Mouse (Mus musculus) forebrain, embryonic 11.5 days (tissue): Measurements from ENCODE around the gene Dnajc30. TPM values are rescaled to one million over a fixed set of nuclear protein-coding genes. Genes with fewer than 3 reads are reported as not detected.

Experiments
- ATAC-seq: fragments of 200-750 bp; cut with Nextera tagmentation; replicated peaks from 2 replicates; pipeline ENCODE4 v1.8.0; 2017; ENCODE audit warnings: moderate TSS enrichment; ENCODE audit not compliant: low FRiP score
- DNase-seq: peaks from one replicate; pipeline ENCODE4 v3.0.0-alpha.2; 2017; ENCODE audit warnings: low spot score
- H3K27ac ChIP-seq: fragments of 300-500 bp; sonication (generic); 2 replicates; pipeline ENCODE4 v1.5.1; 2014; ENCODE audit warnings: low read depth, low read length
- H3K27me3 ChIP-seq: fragments of 300-500 bp; sonication (generic); 2 replicates; pipeline ENCODE4 v1.6.1; 2014; ENCODE audit warnings: mild to moderate bottlenecking, low read length, mixed read lengths; ENCODE audit not compliant: control insufficient read depth, insufficient read depth
- H3K36me3 ChIP-seq: fragments of 300-500 bp; sonication (generic); 2 replicates; pipeline ENCODE4 v1.6.1; 2014; ENCODE audit warnings: mild to moderate bottlenecking, low read length, moderate library complexity, mixed read lengths; ENCODE audit not compliant: control insufficient read depth, insufficient read depth
- H3K4me1 ChIP-seq: fragments of 300-500 bp; sonication (generic); replicated peaks from 2 replicates; pipeline ENCODE4 v1.6.1; 2014; ENCODE audit warnings: low read length, mixed read lengths; ENCODE audit not compliant: control insufficient read depth, insufficient read depth
- H3K4me2 ChIP-seq: fragments of 300-500 bp; sonication (generic); 2 replicates; pipeline ENCODE4 v1.6.1; 2014; ENCODE audit warnings: low read depth, mild to moderate bottlenecking, low read length, moderate library complexity, mixed read lengths; ENCODE audit not compliant: severe bottlenecking
- H3K4me3 ChIP-seq: fragments of 300-500 bp; sonication (generic); 2 replicates; pipeline ENCODE4 v1.5.1; 2014; ENCODE audit warnings: low read depth, low read length
- H3K9ac ChIP-seq: fragments of 300-500 bp; sonication (generic); 2 replicates; pipeline ENCODE4 v1.6.1; 2014; ENCODE audit warnings: low read length
- H3K9me3 ChIP-seq: fragments of 300-500 bp; sonication (generic); 2 replicates; pipeline ENCODE4 v1.6.1; 2016; ENCODE audit warnings: low read length, mixed read lengths; ENCODE audit not compliant: control insufficient read depth
- WGBS: fragments of 180-500 bp; shearing (Covaris S2); extraction: QIAGEN DNeasy Blood & Tissue Kit; methylation state at CpG from one replicate; pipeline ENCODE4 v1.1.7; 2014; 5-methylcytosine and 5-hydroxymethylcytosine counted together
- polyA plus RNA-seq: library from polyadenylated mRNA; unstranded; fragments of >200 nt; fragmentation: Nextera tagmentation; extraction: Ambion mirVana; gene quantifications from 2 replicates; pipeline ENCODE4 v1.2.1, GENCODE M21; 2014

The Dnajc30 gene
- polyA plus RNA-seq, 1 experiment from 2014 or later = 26.2 TPM

DNA sequence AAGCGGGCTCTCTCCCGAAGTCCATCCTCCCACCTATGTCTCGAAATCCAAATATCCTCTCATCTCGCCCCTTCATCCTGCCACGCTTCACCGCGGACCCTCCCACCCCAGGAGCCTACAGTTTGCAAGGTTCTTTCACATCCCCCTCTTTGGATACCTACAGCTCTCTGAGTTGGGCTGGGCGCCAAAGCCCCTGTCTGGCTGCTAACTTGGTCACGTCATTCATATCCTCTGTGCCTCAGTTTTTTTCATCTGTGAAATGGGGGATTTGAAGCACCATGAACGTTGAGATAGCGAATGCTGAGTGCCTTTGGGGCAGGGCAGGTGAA is 14.4 kb downstream of the Dnajc30 start:
- Histone ChIP-seq H3K27ac (no peak overlapping the region), H3K9me3 (no peaks in the 10 kb centered on the region), H3K4me2 (peak overlapping the region; percentile 77), H3K9ac (peak overlapping the region; percentile 98; the same call in 1 of the 2 replicates), H3K4me1 (peaks cover 5% of the 10 kb centered on the region), H3K27me3 (no peaks in the 10 kb centered on the region), H3K4me3 (peak overlapping the region; percentile 91), H3K36me3 (no peaks in the 10 kb centered on the region; the same call in 1 of the 2 replicates)
- DNase-seq = no peak
- ATAC-seq = peak; percentile 57
- 2% methylated on average over 11 of the region's 11 CpGs for WGBS

DNA sequence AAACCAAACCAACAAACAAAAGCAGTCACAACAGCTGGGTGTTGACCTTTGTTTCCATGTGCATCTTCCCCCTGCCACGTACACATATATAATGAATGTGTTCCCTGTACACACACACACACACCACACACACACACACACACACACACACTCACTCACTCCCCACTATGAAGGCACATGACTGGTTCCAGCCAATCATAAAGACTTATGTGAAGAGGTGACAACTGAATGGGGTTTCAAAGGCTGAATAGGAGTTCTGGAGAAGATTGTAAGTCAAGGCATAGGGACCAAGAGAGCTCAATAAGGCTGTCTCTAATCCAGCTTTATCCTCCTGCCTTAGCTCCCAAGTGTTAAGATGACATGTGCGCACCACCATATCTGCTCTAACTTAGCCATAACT is 15.6 kb downstream of the Dnajc30 start:
- DNase-seq (no peak), ATAC-seq (no peak)
- no peaks in the 10 kb centered on the region for H3K27me3 ChIP-seq
- no peak overlapping the region for H3K4me3 ChIP-seq
- WGBS = 97% methylated on average over 2 of the region's 2 CpGs
- no peaks in the 10 kb centered on the region; the same call in 1 of the 2 replicates for H3K36me3 ChIP-seq
- peaks cover 2% of the 10 kb centered on the region; the same call in 1 of the 2 replicates for H3K4me1 ChIP-seq
- no peaks in the 10 kb centered on the region for H3K9me3 ChIP-seq
- no peak overlapping the region for H3K4me2 ChIP-seq
- no peak overlapping the region for H3K9ac ChIP-seq
- no peak overlapping the region for H3K27ac ChIP-seq

DNA sequence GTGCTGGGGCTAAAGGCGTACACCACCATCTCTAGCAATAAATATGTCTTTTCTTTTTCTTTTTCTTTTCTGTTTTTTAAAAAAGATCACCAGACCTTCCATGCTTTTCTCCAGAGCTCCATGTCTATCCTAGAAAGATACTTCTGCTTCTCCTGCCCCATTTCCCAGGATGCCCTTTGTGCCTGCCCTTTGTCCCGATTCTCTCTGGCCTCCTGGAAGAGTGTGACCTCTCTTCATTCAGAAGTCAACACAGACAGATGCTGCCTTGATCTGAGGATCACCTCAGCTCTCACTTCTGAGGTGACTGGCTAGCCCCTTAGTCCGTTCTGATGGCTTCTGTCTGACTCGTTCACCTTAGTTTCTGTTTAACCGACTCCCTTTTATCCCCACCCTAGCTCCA is 16.5 kb downstream of the Dnajc30 start:
- no peaks in the 10 kb centered on the region; the same call in 1 of the 2 replicates for H3K36me3 ChIP-seq
- ATAC-seq (no peak), DNase-seq (no peak)
- no peaks in the 10 kb centered on the region for H3K9me3 ChIP-seq
- H3K4me2 ChIP-seq = no peak overlapping the region
- H3K27me3 ChIP-seq = no peaks in the 10 kb centered on the region
- no peak overlapping the region for H3K27ac ChIP-seq
- no peak overlapping the region for H3K4me3 ChIP-seq
- H3K4me1 ChIP-seq = peaks cover 2% of the 10 kb centered on the region; the same call in 1 of the 2 replicates
- H3K9ac ChIP-seq = no peak overlapping the region
- WGBS = 95% methylated on average over 5 of the region's 5 CpGs

DNA sequence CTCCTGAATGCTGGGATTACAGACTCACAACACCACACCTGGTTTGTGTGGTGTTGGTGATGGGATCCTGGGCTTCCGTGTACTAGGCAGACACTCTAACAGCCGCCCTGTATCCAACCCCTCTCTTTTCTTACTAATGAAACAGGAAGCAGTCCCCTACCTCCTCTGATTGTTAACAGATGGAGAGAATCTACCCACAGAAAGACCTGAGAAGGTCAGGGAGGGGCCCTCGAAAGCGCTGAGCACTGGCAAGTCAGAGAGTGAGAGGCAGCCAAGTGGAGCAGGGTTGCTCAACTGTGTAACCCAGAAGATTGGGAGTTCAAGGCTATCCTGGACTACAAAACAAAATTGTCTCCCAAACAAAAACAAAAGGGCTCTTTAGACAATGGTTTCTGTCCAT is 22.9 kb downstream of the Dnajc30 start:
- WGBS = 56% methylated on average over 4 of the region's 4 CpGs
- DNase-seq = no peak
- no peak overlapping the region for H3K4me2 ChIP-seq
- H3K4me3 ChIP-seq = no peak overlapping the region
- no peak overlapping the region for H3K9ac ChIP-seq
- H3K36me3 ChIP-seq = no peaks in the 10 kb centered on the region
- 0 out of 2 replicates have a peak, but pooled peaks cover 3% of the 10 kb centered on the region for H3K4me1 ChIP-seq
- no peaks in the 10 kb centered on the region for H3K9me3 ChIP-seq
- peaks cover 21% of the 10 kb centered on the region for H3K27me3 ChIP-seq
- no peak overlapping the region for H3K27ac ChIP-seq
- no peak for ATAC-seq

DNA sequence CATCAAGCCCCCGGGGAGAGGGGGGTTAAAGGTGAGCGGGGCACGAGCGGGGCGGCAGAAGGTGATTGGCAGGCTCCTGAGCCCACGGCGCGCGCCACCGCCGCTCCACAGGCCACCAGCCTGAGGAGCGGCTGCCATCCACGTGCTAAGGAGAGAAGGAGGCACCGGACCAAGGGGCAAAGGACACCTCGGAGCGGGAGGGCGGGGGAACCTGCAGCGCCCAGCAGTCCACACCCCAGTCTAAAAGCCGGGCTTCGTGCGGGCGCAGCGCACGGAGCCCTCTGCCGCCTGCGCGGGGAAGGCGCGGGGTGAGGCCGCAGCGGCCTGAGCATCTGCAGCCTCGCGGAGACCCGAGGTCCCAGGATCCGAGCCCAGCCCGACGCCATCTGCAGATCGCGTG is 25.7 kb downstream of the Dnajc30 start, which contains the start of gene Mlxipl:
Gene Mlxipl, plus strand, starts transcription at position 238 of the 400 bp plus-strand sequence.
- Histone ChIP-seq H3K9me3 (no peaks in the 10 kb centered on the region), H3K4me2 (peak within 1 kb of the TSS; percentile 31; the same call in 1 of the 2 replicates), H3K36me3 (no peaks in the 10 kb centered on the region), H3K4me1 (0 out of 2 replicates have a peak, but pooled peaks cover 3% of the 10 kb centered on the region), H3K4me3 (0 out of 2 replicates have a peak within 1 kb of the TSS, but pooled peaks have one; percentile 3), H3K27me3 (peaks cover 21% of the 10 kb centered on the region), H3K27ac (no peak within 1 kb of the TSS), H3K9ac (0 out of 2 replicates have a peak within 1 kb of the TSS, but pooled peaks have one; percentile 5)
- ATAC-seq (no peak), DNase-seq (no peak)
- WGBS = 3% methylated on average over 39 of the region's 39 CpGs

DNA sequence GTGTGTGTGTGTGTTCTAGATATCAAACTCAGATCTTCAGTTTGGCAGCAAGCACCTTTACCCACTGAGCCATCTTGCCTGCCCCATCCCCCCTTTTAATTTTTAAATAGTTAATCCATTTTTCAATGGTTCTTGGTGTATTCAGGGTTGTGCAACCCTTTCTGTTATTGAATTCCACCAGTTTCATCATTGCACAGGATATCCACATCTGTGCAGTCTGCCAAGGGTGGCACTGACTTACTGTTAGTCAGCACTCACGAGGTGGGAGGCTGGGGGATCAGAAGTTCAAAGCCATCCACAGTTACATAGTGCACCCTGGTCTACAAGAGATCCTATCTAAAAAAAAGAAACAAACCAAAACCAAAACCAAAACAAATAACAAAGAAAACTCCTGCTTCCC is 37.0 kb downstream of the Dnajc30 start:
- ATAC-seq = no peak
- Histone ChIP-seq H3K9me3 (no peaks in the 10 kb centered on the region), H3K27me3 (peaks cover 3% of the 10 kb centered on the region; the same call in 1 of the 2 replicates), H3K4me3 (no peak overlapping the region), H3K4me1 (no peaks in the 10 kb centered on the region), H3K27ac (no peak overlapping the region), H3K9ac (no peak overlapping the region), H3K36me3 (no peaks in the 10 kb centered on the region), H3K4me2 (no peak overlapping the region)
- WGBS = 80% methylated on average over 1 of the region's 1 CpGs
- DNase-seq = no peak

DNA sequence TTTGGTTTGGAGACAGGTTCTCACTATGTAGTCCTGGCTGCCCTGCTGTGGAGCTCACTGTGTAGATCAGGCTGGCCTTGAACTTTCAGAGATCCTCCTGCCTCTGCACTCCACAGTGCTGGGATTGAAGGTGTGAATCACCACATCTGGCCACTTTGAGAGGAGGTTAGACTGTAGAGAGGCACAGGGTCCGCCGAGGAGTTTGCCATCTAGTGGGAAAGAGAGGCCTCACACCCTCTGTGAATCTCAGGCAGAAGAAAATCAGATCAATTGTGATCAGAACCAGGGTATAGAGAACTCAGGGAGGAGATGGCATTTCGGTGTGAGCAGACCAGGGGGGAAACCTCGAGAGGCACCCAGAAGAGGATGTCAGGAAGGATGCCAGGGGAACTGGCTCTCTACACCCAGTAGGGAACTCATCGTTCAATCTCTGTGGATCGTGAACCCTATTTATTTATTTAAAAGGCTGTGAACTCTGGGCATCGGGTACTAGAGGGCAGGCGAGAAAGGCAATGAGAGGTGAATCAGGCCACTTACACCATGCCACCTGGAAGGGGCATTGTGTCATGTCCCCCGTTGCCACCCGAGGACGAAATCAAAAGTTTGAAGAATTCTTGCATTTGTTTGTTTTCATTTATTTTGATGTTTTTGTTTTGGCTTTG is 40.1 kb downstream of the Dnajc30 start:
- Histone ChIP-seq H3K27ac (no peak overlapping the region), H3K4me2 (no peak overlapping the region), H3K9ac (no peak overlapping the region), H3K27me3 (peaks cover 29% of the 10 kb centered on the region), H3K36me3 (no peaks in the 10 kb centered on the region), H3K9me3 (no peaks in the 10 kb centered on the region), H3K4me3 (no peak overlapping the region), H3K4me1 (peaks cover 8% of the 10 kb centered on the region; the same call in 1 of the 2 replicates)
- no peak for ATAC-seq
- DNase-seq = no peak
- WGBS = 67% methylated on average over 11 of the region's 11 CpGs

DNA sequence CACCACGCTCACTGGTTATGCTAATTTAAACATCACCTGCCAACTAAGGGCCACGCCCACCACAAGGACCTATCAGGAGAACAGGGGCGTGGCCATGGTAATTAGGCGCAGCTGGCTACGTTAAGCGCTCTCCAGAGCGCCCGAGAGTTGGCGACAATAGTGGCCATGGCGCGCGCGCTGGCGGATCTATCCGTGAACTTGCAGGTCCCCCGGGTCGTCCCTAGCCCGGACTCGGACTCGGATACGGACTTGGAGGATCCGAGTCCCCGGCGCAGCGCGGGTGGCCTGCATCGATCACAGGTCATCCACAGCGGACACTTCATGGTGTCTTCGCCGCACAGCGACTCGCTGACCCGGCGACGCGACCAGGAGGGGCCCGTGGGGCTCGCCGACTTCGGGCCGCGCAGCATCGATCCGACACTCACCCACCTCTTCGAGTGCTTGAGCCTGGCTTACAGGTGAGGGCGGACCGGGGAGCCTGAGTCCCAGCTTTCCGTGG is 42.8 kb downstream of the Dnajc30 start:
- Histone ChIP-seq H3K9ac (peak overlapping the region; percentile 52), H3K4me1 (peaks cover 8% of the 10 kb centered on the region; the same call in 1 of the 2 replicates), H3K9me3 (no peaks in the 10 kb centered on the region), H3K36me3 (no peaks in the 10 kb centered on the region), H3K27me3 (peaks cover 30% of the 10 kb centered on the region), H3K27ac (no peak overlapping the region), H3K4me2 (peak overlapping the region; percentile 88), H3K4me3 (peak overlapping the region; percentile 46)
- ATAC-seq (peak; percentile 90), DNase-seq (peak; percentile 89)
- under 1% methylated on average over 42 of the region's 48 CpGs for WGBS
